Mouse (Mus musculus): ENCODE data around the gene Hp. TPM values are rescaled to one million over a fixed set of nuclear protein-coding genes. Genes with fewer than 3 reads are reported as not detected.

Hp gene
- total RNA-seq, 2 experiments from 2014 or later, result 95.5 to 389 TPM

DNA sequence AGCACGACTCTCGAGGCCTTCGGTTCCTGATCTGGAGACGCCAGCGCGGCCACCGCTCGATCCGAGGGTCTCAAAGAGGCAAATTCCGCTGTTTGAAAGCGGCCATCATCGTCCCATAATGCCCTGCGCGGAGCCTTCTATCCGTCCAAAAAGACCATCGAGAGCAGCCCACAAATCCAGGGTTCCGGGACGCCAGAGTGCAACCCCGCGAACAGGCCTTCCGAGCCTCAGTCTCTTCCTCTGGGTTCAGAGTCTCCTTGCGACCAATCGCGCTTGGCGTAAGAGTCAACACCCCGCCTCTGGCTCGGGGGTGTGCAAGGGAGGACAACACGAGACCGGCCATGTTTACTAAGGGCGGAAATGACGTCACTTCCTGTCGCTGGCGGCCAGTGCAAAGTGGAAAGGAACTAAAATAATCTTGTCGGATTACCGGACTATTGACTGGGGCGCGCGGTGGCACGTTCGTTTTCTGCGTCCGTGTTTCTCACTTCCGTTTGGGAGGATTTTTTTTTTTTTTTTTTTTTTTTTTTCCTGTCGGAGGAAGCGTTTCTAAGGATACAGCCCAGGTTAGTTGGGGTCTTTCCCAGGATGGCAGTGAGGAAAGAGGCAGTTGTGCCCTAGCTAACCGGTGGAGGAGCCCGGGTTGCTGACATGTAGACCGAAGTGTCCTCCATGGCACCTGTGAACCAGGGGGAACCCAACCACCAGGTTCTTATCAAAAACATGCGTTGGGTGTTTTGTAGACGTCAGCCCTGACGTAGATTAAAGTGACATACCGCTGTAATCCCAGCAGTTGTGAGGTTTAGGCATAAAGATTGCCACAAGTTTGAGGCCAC lies 13.3 kb downstream of the Hp start, which contains the start of the genes Dhx38 and Txnl4b:
TSS of gene Dhx38 (minus strand) at position 364 of the 836 bp plus-strand sequence.
TSS of gene Txnl4b (plus strand) at position 395 of the 836 bp plus-strand sequence.
- peak; percentile 94 to 97 for DNase-seq (ENCODE audit: low spot score in 2 of 2)

DNA sequence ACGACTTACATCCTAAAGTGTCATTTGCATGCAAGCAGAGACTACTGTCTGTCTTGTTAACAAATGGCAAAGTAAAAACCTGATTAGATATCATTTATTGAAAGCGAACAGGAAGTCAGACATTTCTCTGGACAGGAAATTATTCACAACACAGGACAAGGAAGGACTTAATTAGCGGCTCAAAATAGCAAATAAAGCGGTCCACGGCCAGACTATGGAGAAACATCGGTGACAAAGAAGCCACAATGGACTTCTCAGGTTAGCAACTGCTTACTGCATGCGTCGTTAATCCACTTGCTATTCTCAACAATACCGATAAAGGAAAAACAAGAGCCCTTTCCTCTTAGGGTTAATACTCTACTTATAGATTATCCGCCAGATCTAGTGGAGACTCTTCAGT lies 14.2 kb downstream of the Hp start:
- no peak for DNase-seq (ENCODE audit: low spot score in 2 of 2)

DNA sequence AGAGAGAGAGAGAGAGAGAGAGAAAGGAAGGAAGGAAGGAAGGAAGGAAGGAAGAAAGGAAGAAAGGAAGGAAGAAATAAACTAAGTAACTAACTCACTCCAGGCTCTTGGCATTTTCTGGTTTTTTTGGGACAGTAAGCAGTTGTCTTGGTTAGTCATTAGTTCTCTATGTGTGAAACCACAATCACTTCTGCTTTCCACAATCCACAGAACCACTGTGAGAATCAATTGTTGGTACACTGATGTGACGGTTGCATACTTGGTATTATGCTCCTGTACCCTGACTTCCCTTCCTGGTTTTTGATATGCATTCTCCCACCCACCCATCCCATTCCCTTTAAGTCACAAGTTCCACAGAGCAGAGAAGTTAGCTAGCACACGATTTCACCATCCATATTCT lies 15.1 kb downstream of the Hp start:
- no peak for DNase-seq (ENCODE audit: low spot score in 2 of 2)

DNA sequence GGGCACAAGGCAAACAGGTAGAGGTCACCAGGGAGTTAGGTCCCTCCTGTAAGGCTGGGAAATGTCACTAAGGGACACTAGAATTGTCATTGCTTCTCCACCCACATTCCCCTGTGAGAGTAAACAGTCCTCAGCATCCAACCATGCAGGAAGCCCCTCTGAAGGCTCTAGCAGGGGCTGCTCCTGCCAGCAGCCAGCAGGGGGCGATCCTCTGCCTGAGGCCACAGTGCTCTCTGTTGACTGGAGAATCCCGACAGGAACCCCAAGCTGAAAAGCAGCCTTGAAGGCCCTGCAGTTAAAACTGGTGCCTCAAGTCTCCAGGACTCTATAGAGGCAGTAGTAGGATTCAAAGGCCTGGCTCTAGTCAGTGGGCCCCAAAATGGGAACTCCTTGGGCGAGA lies 27.3 kb downstream of the Hp start:
- DNase-seq (ENCODE audit: low spot score in 2 of 2), result no peak

DNA sequence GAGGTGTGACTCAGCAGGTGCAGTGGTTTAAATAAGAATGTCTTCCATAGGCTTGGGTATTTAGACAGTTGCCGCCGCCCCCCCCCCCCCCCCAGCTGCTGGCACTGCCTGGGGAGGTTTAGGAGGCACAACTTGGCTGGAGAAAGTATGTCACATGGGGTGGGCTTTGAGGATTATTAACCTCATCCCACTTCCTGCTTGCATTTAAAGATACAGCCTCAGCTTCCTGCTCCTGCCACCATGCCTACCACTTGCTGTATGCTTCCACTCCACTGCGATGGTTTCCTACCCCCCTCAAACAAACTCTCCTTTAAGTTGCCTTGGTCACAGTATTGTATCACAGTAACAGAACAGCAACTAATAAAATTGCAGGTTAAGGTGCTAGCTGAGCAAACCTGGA lies 34.9 kb downstream of the Hp start:
- no peak for DNase-seq (ENCODE audit: low spot score in 2 of 2)

DNA sequence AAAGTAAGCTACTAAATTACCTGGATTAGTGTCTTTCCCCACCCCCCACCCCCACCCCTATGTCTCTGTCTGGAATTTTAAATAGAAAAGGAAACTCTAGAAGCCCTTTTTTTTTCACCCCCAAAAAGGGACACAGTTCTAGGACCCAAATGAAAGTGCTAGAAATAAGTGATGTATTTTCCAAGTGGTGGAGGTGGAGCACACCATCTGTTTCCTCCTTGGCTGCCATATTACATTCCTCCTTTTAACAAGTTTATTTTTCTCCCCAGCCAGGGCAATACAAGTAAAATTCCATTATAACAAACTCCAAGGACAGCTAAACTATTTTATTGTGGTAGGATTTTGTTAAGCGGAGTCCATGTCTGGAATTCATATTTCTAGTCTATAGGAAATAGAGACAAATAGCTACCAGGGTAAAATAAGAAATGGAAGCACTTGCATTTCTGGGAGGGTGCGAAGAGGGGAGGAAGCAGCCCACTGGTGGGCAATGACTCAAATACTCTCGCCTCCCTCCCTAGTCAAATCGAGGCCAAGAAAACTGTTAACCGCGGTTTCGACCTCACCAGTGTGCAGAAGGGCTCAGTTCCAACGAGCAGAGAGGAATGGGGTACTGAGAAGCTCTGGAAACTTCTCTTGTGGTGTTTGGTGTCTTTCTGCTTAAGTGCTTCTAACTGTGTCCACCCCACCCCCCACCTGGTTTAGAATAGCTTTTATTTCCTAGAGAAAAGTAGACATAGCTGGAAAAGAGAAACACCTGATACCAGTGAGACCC lies 36.0 kb downstream of the Hp start:
- no peak for DNase-seq (ENCODE audit: low spot score in 2 of 2)

DNA sequence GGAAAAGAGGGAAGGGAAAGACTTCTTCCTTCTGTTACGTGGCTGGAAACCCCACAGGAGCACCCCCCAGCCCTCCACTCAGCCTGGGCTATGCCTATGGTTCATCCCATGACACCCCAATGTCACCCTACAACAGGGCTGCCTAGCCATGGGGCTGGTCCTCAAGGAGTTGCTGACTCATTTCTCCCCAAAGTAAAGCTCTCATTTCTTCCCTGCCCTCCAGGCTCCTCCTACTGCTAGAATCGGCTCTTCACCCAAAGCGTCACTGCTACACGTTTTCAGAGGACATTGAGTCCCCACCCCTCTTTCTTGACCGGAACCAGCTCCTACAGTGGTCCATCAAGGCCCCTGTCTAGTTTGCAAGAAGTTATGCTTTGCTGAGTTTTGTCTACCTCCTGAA lies 36.8 kb downstream of the Hp start:
- no peak for DNase-seq (ENCODE audit: low spot score in 2 of 2)

DNA sequence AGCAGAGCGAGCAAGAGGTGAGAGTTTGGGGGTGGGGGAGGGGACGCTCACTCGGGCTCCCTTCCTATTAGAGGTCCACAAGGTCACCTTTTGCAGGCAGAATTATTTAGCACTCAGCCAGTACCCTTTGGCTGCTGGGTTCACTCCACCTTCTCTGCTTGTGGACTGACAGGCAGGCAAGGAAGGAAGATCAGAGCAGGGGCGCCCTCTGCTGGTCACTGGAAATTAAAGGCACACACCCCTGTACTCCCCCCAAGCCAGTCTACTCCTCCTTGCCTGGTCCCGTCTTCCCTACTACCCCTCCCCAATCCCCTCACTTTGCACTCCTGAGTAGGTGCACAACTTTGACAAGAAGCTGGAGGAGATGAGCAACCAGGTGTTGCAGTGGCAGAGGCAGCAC lies 42.3 kb downstream of the Hp start:
- DNase-seq (ENCODE audit: low spot score in 2 of 2), result peak; percentile 74

DNA sequence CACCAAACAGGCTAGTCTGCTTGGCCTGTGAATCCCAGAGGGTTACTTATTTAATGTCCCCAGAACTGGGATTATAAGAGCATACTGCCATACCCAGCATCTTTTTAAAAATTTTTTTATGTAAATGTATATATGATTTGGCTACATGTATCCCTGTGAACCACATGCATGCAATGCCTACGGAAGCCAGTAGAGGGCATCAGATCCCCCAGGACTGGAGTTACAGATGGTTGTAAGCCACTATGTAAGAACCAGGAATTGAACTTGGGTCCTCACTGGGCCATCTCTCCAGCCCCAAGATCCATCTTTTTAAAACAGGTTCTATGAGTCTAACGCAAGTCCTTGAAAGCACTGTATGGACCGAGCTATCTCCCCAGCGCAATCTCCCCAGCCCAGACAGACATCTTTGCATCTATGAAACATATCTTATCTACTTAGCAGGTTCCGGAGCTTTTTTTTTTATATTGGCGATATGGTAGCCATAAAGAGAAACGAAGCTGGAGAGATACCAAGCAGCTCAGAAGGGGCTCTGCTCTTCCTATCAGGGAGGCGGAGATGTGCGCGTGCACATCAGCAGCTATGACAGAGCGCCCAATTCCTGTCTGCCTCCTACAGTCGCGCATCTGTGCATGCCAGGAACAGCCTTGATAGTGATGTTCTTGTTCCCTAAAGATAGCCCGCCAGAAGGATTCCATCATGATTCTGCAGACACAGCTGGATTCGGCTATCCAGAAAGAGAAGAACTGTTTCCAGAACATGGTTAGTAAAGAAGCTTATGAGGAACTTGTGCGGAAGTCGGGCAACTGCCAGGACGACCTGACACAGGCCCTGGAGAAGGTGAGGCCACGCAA lies 43.6 kb downstream of the Hp start:
- peak; percentile 26 to 48 for DNase-seq (ENCODE audit: low spot score in 2 of 2)

Other genes with a start within 250 kb of the Hp start
- not detected for gene Pmfbp1, start 85.1 kb downstream of the Hp start, total RNA-seq (2021)
- gene Dhx38, start 13.3 kb downstream of the Hp start, total RNA-seq (2021), result 10 to 100 TPM; 22.4 to 24.7 TPM
- gene Txnl4b, start 13.3 kb downstream of the Hp start, total RNA-seq (2021), result 1 to 10 TPM; 8.6 to 10.0 TPM
- gene Dhodh, start 29.5 kb upstream of the Hp start, total RNA-seq (2021), result 10 to 100 TPM; 17.6 to 17.9 TPM
- gene Pkd1l3, start 35.3 kb upstream of the Hp start, total RNA-seq (2021), result under 1 TPM in 1 of 2 experiments, not detected in 1; 0.13 TPM
- gene Ist1, start 114.1 kb upstream of the Hp start, total RNA-seq (2021), result 10 to 100 TPM; 96.5 to 99.1 TPM
- gene Zfp821, start 126.4 kb upstream of the Hp start, total RNA-seq (2021), result 1 to 10 TPM; 7.7 to 8.2 TPM
- 10 to 100 TPM; 36.1 to 41.2 TPM for gene Atxn1l, start 158.6 kb upstream of the Hp start, total RNA-seq (2021)
- gene Ap1g1, start 199.4 kb upstream of the Hp start, total RNA-seq (2021), result 10 to 100 TPM; 81.8 to 90.5 TPM

Data from adrenal gland, adult 18-20 months (tissue).